Mouse (Mus musculus) cortical plate, adult 2 months (tissue): Measurements from ENCODE around the gene AL607142.1. TPM values are rescaled to one million over a fixed set of nuclear protein-coding genes. Genes with fewer than 3 reads are reported as not detected.

Source experiments
- H3K27ac ChIP-seq: fragments of 200-500 bp; 2 replicates; pipeline ENCODE4 v1.5.1; 2012; ENCODE audit warnings: low read length, control low read depth, inconsistent platforms; ENCODE audit not compliant: insufficient read depth
- H3K4me1 ChIP-seq: fragments of 200-500 bp; 2 replicates; pipeline ENCODE4 v1.6.1; 2011; ENCODE audit warnings: low read length; ENCODE audit not compliant: control insufficient read depth, insufficient read depth
- H3K4me3 ChIP-seq: fragments of 200-500 bp; 2 replicates; pipeline ENCODE4 v1.5.1; 2011; ENCODE audit warnings: mild to moderate bottlenecking, low read length, control low read depth; ENCODE audit not compliant: insufficient read depth
- CTCF ChIP-seq: fragments of 200-500 bp; IDR thresholded peaks from 2 replicates; pipeline ENCODE4 v1.5.1; 2011; ENCODE audit warnings: mild to moderate bottlenecking, control low read depth, low read length; ENCODE audit not compliant: insufficient read depth; ENCODE audit errors: extremely low read depth
- POLR2A ChIP-seq: fragments of 200-500 bp; IDR thresholded peaks from 2 replicates; pipeline ENCODE4 v1.6.1; 2011; ENCODE audit warnings: mild to moderate bottlenecking, low read length, control low read depth; ENCODE audit not compliant: insufficient read depth; ENCODE audit errors: extremely low read depth
- polyA plus RNA-seq: library from polyadenylated mRNA; depleted of rRNA; stranded (reverse); fragments of >200 nt; gene quantifications from 2 replicates; pipeline ENCODE4 v1.2.3, GENCODE M21; 2012

AL607142.1 gene
- polyA plus RNA-seq, 1 experiment, result not detected

DNA sequence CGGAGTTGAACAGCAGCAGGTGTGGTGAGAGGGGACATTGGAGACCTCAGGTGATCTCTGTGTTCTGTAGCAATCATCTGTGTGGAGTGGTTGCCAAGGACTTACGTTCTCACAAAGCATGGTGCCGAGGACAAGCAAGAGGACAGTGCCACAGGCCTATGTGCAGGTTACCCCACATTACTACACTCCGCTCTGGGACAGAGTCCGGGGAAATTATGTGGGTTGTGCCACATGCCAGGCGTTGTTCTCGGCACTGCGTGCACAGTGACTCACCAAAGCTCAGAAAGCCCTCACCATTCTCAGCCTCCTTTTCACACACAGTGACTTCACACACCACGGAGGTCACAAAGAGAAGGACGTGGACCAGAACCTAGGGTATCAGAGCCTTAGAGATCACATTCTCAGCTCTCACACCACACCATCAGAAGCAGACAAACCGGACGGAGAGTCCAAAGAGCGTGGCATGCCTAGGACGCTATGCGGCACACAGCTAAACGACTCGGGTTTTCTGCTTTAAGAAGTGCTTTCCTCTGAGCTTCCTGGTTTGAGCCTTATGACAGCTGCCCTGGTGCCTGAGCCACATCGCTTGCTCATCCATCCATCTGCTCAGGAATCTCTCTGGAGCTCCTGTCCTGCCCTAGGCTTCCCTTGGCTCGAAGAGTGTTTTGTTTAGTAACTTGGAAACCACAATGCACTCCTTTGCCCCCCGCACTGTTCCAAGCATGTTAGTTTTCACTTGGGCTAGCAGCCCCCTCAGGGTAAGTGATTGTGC lies 1.3 kb upstream of the AL607142.1 start:
- TF ChIP-seq POLR2A, result no peak
- H3K4me3 ChIP-seq, result no peak overlapping the region
- H3K4me1 ChIP-seq, result peaks cover 15% of the 10 kb centered on the region
- no peak overlapping the region for H3K27ac ChIP-seq

DNA sequence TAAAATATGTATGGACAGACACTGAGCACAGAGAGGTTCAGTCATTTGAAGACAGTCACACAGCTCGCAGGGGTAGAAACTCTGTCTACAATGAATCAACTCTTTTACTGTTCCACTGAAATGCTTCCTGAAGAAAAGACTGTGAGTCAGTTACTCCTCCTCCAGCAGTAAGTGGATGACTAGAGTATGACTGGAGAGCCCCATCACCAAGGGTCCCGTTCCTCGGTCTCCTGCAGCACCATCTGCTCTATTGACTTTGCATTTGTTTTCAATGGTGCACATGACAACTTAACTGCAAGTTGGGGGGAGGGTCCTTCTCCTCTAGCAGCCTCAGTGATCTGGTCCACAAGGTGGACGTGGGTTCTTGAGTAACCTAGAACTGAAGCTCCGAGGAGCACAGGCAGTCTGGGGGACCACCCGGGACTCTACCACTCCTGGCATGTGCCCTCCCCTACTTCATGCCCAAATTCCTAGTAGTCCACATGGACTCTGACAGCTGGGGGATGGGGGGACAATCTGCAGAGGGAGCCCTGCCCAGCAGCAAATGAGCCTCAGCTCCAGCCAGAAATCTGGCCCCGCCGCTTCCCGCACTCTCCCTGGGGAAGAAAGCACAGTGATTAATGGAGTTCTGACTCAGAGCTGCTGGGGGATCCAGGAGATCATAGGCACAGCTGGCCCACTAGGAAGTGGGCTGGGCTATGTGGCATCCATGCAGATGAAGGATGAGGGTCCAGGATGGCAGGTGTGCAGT lies 2.2 kb downstream of the AL607142.1 start:
- H3K27ac ChIP-seq, result no peak overlapping the region
- TF ChIP-seq CTCF (no peak), POLR2A (no peak)
- peaks cover 21% of the 10 kb centered on the region for H3K4me1 ChIP-seq
- H3K4me3 ChIP-seq, result no peak overlapping the region

GRCm38 (mm10) chr4:120067592-120068235 lies 2.9 kb downstream of the AL607142.1 start:
- TF ChIP-seq CTCF (no peak), POLR2A (no peak)
- H3K4me3 ChIP-seq, result no peak overlapping the region
- H3K27ac ChIP-seq, result no peak overlapping the region
- H3K4me1 ChIP-seq, result peaks cover 20% of the 10 kb centered on the region

DNA sequence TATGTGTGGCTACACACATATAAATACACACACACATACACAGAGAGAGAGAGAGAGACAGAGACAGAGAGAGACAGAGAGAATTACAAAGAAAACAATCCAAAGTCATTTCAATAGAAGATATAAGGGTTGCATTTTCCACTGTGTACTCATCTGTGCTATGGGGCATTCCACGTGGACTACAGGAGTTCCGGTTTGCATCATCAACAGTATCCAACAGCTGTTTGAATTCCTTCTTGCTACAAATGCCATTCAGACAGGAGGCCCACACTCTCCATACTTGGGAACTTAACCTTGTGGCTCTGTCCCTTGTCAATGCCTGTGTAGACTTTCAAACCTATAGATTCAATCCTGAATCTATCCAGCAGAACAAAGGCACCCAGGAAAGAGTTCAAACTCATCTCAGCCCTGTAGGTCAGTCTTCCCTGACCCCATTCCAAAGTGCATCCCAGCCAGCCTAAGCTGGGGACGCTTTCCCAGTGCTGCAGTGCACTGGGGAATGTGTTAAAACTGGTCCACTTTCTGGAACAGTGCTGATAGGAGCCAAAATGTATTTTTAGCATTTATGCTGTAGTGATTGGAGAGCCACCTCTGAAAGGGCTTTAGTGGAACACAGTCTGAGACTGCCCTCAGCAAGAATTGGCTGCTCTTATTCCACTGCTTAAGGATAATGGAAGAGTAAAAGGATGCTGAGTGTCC lies 4.2 kb downstream of the AL607142.1 start:
- H3K27ac ChIP-seq, result no peak overlapping the region
- TF ChIP-seq CTCF (no peak), POLR2A (no peak)
- no peak overlapping the region for H3K4me3 ChIP-seq
- H3K4me1 ChIP-seq, result peaks cover 14% of the 10 kb centered on the region

- Histone ChIP-seq H3K27ac (no peak overlapping the region), H3K4me3 (no peak overlapping the region), H3K4me1 (peaks cover 12% of the 10 kb centered on the region)
- TF ChIP-seq POLR2A, result no peak
- TF ChIP-seq CTCF, result no peak
Measured at GRCm38 (mm10) chr4:120069582-120069980, 4.8 kb downstream of the AL607142.1 start.

GRCm38 (mm10) chr4:120071411-120071810 lies 6.6 kb downstream of the AL607142.1 start:
- no peak overlapping the region for H3K4me3 ChIP-seq
- no peak overlapping the region for H3K27ac ChIP-seq
- H3K4me1 ChIP-seq, result peaks cover 14% of the 10 kb centered on the region
- TF ChIP-seq CTCF, result no peak
- TF ChIP-seq POLR2A, result no peak

GRCm38 (mm10) chr4:120071842-120072507 lies 7.2 kb downstream of the AL607142.1 start:
- TF ChIP-seq POLR2A (no peak), CTCF (no peak)
- H3K4me1 ChIP-seq, result peaks cover 14% of the 10 kb centered on the region
- H3K27ac ChIP-seq, result no peak overlapping the region
- no peak overlapping the region for H3K4me3 ChIP-seq

DNA sequence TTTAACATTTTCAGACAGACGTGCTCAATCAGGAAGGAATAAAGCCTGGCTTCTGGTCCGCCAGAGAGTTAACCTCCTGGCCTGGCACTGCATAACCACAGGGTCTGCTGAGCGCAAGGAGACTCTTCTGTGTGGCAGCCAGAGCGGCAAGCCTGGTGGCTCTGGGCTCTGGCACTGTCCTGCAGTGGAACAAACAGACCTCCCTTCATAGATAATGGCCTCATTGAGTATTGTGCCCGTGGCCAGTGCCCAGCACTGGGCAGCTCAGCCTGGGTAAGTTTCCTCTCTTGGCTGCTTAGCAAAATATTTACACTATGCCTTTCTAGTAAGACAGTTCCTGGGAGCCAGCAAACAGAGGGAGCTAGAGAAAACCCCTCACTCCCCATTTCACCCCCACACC lies 9.3 kb downstream of the AL607142.1 start:
- H3K27ac ChIP-seq, result 0 out of 2 replicates have a peak overlapping the region, but pooled peaks have one; percentile 14
- H3K4me3 ChIP-seq, result no peak overlapping the region
- TF ChIP-seq POLR2A (peak; percentile 33; the same call in 1 of the 2 replicates), CTCF (no peak)
- peaks cover 12% of the 10 kb centered on the region for H3K4me1 ChIP-seq

DNA sequence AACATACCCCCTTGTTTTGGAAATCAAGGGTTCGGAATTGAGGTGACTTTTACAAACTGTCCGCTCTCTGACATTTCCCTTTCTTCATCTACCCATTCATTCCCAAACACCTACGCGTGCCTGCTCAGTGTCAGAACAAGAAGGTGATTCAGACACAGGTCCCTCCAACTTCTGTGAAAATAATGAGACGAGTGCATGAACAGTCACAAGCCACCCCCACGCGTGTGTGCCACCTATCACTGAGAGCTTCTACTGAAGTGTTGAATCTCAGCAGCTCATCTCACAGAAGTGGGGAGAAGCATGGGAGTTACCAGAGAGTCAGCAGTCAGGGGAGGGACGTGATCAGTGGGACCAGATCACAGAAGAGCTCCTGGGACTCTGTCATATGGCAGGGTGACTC lies 12.5 kb downstream of the AL607142.1 start:
- TF ChIP-seq POLR2A (no peak), CTCF (no peak)
- Histone ChIP-seq H3K27ac (no peak overlapping the region), H3K4me3 (no peak overlapping the region), H3K4me1 (peaks cover 3% of the 10 kb centered on the region)
